ENCODE assay signal across 8 mouse cellular contexts in the genomic region with DNA sequence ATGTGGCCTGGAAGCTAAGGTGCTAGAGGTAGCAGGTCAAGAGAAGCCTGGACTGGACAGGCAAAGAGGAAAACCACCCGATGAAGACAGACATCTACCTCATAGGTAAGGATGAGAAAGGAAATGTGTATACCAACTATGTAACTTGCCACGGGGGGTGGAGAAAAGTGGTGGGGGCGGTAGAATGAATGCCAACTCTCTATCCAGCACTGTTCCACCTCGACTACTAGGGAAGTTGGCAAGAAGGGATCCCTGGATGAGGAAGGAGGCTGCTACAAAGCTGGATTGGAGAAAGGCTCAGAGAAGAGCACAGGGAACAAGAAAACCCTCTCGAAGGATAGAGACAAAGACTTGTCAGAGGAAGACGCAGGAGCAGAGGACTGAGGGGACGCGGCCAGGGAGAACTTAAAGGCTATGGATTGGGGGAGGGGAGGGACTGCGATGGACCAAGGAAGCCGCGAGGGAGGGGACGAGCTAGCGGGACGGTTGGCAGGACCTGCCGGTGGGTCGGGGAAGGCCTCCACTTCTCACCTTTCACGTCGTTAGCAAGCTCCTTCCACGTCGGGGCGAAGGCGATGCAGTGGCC. TPM values are rescaled to one million over a fixed set of nuclear protein-coding genes. Genes with fewer than 3 reads are reported as not detected.
DNase-seq lines count a peak whose midpoint lies in the region; ATAC-seq and TF ChIP-seq lines count a peak whose summit lies in the region.

No protein-coding gene starts in this region.

- 4% methylated on average over 22 of the region's 22 CpGs for WGBS in embryonic facial prominence, embryonic 12.5 days
- WGBS in intestine, postnatal 0 days = 3% methylated on average over 22 of the region's 22 CpGs
- 4% methylated on average over 22 of the region's 22 CpGs for WGBS in neural tube, embryonic 11.5 days

- H3K36me3 ChIP-seq in embryonic facial prominence, embryonic 12.5 days = no peaks in the 10 kb centered on the region; the same call in 1 of the 2 replicates
- H3K36me3 ChIP-seq in intestine, postnatal 0 days (ENCODE audit: control insufficient read depth, insufficient read depth) = no peaks in the 10 kb centered on the region; the same call in 1 of the 2 replicates
- H3K36me3 ChIP-seq in neural tube, embryonic 11.5 days (ENCODE audit: control insufficient read depth, insufficient read depth, low read length) = no peaks in the 10 kb centered on the region

- H3K27ac ChIP-seq in embryonic facial prominence, embryonic 12.5 days = peak overlapping the region; percentile 61; the same call in 1 of the 2 replicates
- H3K27ac ChIP-seq in intestine, postnatal 0 days (ENCODE audit: low read depth, low read length) = no peak overlapping the region
- H3K27ac ChIP-seq in neural tube, embryonic 11.5 days (ENCODE audit: low read depth, low read length) = 0 out of 2 replicates have a peak overlapping the region, but pooled peaks have one; percentile 34

- peaks cover 17% of the 10 kb centered on the region for H3K4me1 ChIP-seq in embryonic facial prominence, embryonic 12.5 days
- H3K4me1 ChIP-seq in intestine, postnatal 0 days (replicated peaks; ENCODE audit: control insufficient read depth, insufficient read depth, low read length) = peaks cover 10% of the 10 kb centered on the region; the same call in 1 of the 2 replicates
- peaks cover 11% of the 10 kb centered on the region; the same call in 1 of the 2 replicates for H3K4me1 ChIP-seq in neural tube, embryonic 11.5 days (ENCODE audit: control insufficient read depth, insufficient read depth, low read length)

- intact Hi-C loops in left cerebral cortex, postnatal 4 days (cut with DNase I) = no loop called here

- no peaks in the 10 kb centered on the region for H3K27me3 ChIP-seq in embryonic facial prominence, embryonic 12.5 days
- no peaks in the 10 kb centered on the region for H3K27me3 ChIP-seq in intestine, postnatal 0 days (replicated peaks; ENCODE audit: control insufficient read depth, insufficient read depth, low read length)
- no peaks in the 10 kb centered on the region for H3K27me3 ChIP-seq in neural tube, embryonic 11.5 days (ENCODE audit: control insufficient read depth, insufficient read depth, low read length)

- peak overlapping the region; percentile 73 for H3K4me2 ChIP-seq in embryonic facial prominence, embryonic 12.5 days (replicated peaks)
- peak overlapping the region; percentile 63 for H3K4me2 ChIP-seq in intestine, postnatal 0 days (replicated peaks; ENCODE audit: low read depth)
- H3K4me2 ChIP-seq in neural tube, embryonic 11.5 days (ENCODE audit: low read depth) = peak overlapping the region; percentile 63

- H3K4me3 ChIP-seq in embryonic facial prominence, embryonic 12.5 days = peak overlapping the region; percentile 70
- peak overlapping the region; percentile 64 for H3K4me3 ChIP-seq in intestine, postnatal 0 days (ENCODE audit: low read depth, low read length)
- H3K4me3 ChIP-seq in neural tube, embryonic 11.5 days (ENCODE audit: low read depth, low read length) = peak overlapping the region; percentile 76

- TF ChIP-seq CTCF in intestine, postnatal 0 days (IDR thresholded peaks at IDR 0.05; ENCODE audit: low read depth) = no peak

- peak; percentile 40 for DNase-seq in left cerebral cortex, postnatal 4 days
- no peak for DNase-seq in left cerebral cortex, adult 9 months (ENCODE audit: low spot score in 2 of 2)
- no peak for DNase-seq in neural tube, embryonic 11.5 days (ENCODE audit: low spot score)
- no peak for DNase-seq in cerebellum, adult 11-12 months
- no peak for DNase-seq in adrenal gland, adult 18-20 months (ENCODE audit: low spot score in 2 of 2)
- DNase-seq in gastrocnemius, postnatal 10 days = no peak

- no peaks in the 10 kb centered on the region for H3K9me3 ChIP-seq in embryonic facial prominence, embryonic 12.5 days
- H3K9me3 ChIP-seq in intestine, postnatal 0 days (ENCODE audit: control insufficient read depth) = no peaks in the 10 kb centered on the region
- no peaks in the 10 kb centered on the region for H3K9me3 ChIP-seq in neural tube, embryonic 11.5 days (ENCODE audit: control insufficient read depth, low read length)

- ATAC-seq in embryonic facial prominence, embryonic 12.5 days (ENCODE audit: insufficient number of reproducible peaks, insufficient read depth, low FRiP score, low TSS enrichment) = peak; percentile 22
- ATAC-seq in intestine, postnatal 0 days = no peak; the same call in 1 of the 2 replicates
- ATAC-seq in neural tube, embryonic 11.5 days (ENCODE audit: insufficient read depth, low FRiP score, low TSS enrichment) = peak; percentile 18; the same call in 1 of the 2 replicates

- peak overlapping the region; percentile 63 for H3K9ac ChIP-seq in embryonic facial prominence, embryonic 12.5 days
- peak overlapping the region; percentile 61 for H3K9ac ChIP-seq in intestine, postnatal 0 days (ENCODE audit: low read depth, low read length)
- H3K9ac ChIP-seq in neural tube, embryonic 11.5 days (ENCODE audit: low read length) = peak overlapping the region; percentile 71

RNA-seq across cellular contexts. Expression of gene Qsox1, which starts 0.6 kb away (rescaled TPM):
- total RNA-seq in left cerebral cortex, postnatal 4 days (2021) = 10 to 100 TPM; 34.2 to 35.0 TPM
- polyA plus RNA-seq in embryonic facial prominence, embryonic 12.5 days (2016; fragmentation: Nextera tagmentation; extraction: Ambion mirVana) = 24.0 and 24.7 TPM in 2 replicates
- polyA plus RNA-seq in intestine, postnatal 0 days (2015; fragmentation: Nextera tagmentation; extraction: Ambion mirVana) = 28.4 and 30.1 TPM in 2 replicates
- 9.5 and 10.3 TPM in 2 replicates for polyA plus RNA-seq in neural tube, embryonic 11.5 days (2014; fragmentation: Nextera tagmentation; extraction: Ambion mirVana)
- total RNA-seq in adrenal gland, adult 18-20 months (2021) = 10 to 100 TPM; 50.2 to 68.5 TPM
- total RNA-seq in gastrocnemius, postnatal 10 days (2021) = 10 to 100 TPM; 36.0 to 49.4 TPM
